Mouse (Mus musculus): ENCODE results near the gene Rnf114. TPM values are rescaled to one million over a fixed set of nuclear protein-coding genes. Genes with fewer than 3 reads are reported as not detected.
A peak's percentile ranks its signal among the peaks of the same experiment; 100 is the strongest.

The Rnf114 gene
- polyA plus RNA-seq, 2 experiments = 78.1 to 83.6 TPM

- DNase-seq (ENCODE audit: low spot score) (no peak), ATAC-seq (ENCODE audit: low FRiP score, low read depth) (no peak)
- H3K27ac ChIP-seq (replicated peaks; ENCODE audit: low read depth, low read length) = no peak overlapping the region
- H3K36me3 ChIP-seq (ENCODE audit: control insufficient read depth, insufficient read depth, low read length) = peaks cover 32% of the 10 kb centered on the region
- H3K27me3 ChIP-seq (ENCODE audit: control insufficient read depth, insufficient read depth, low read length) = no peaks in the 10 kb centered on the region
- H3K9me3 ChIP-seq (ENCODE audit: control insufficient read depth, low read length) = no peaks in the 10 kb centered on the region
- H3K4me2 ChIP-seq (replicated peaks; ENCODE audit: low read depth, low read length, severe bottlenecking) = peak overlapping the region; percentile 93; the same call in 1 of the 2 replicates
- no peak for TF ChIP-seq POLR2A (IDR thresholded peaks at IDR 0.05; ENCODE audit: borderline replicate concordance, extremely low read depth, insufficient read depth, insufficient read length)
- no peak overlapping the region; the same call in 1 of the 2 replicates for H3K4me3 ChIP-seq (replicated peaks; ENCODE audit: low read length)
- 82% methylated on average over 3 of the region's 3 CpGs for WGBS
- H3K9ac ChIP-seq (ENCODE audit: low read depth, low read length, severe bottlenecking) = no peak overlapping the region
- peaks cover 16% of the 10 kb centered on the region for H3K4me1 ChIP-seq (ENCODE audit: control insufficient read depth, insufficient read depth, low read length)
Measured at GRCm38 (mm10) chr2:167505127-167505526, 12.7 kb downstream of the Rnf114 start.

- 90% methylated on average over 10 of the region's 10 CpGs for WGBS
- no peak overlapping the region for H3K4me2 ChIP-seq (replicated peaks; ENCODE audit: low read depth, low read length, severe bottlenecking)
- H3K9me3 ChIP-seq (ENCODE audit: control insufficient read depth, low read length) = no peaks in the 10 kb centered on the region
- H3K4me3 ChIP-seq (replicated peaks; ENCODE audit: low read length) = no peak overlapping the region
- no peak overlapping the region for H3K27ac ChIP-seq (replicated peaks; ENCODE audit: low read depth, low read length)
- peaks cover 48% of the 10 kb centered on the region for H3K36me3 ChIP-seq (ENCODE audit: control insufficient read depth, insufficient read depth, low read length)
- no peak for TF ChIP-seq POLR2A (IDR thresholded peaks at IDR 0.05; ENCODE audit: borderline replicate concordance, extremely low read depth, insufficient read depth, insufficient read length)
- ATAC-seq (ENCODE audit: low FRiP score, low read depth) = no peak
- peaks cover 16% of the 10 kb centered on the region for H3K4me1 ChIP-seq (ENCODE audit: control insufficient read depth, insufficient read depth, low read length)
- no peak overlapping the region for H3K9ac ChIP-seq (ENCODE audit: low read depth, low read length, severe bottlenecking)
- H3K27me3 ChIP-seq (ENCODE audit: control insufficient read depth, insufficient read depth, low read length) = no peaks in the 10 kb centered on the region
- no peak for DNase-seq (ENCODE audit: low spot score)
Measured at GRCm38 (mm10) chr2:167506546-167507260, 14.3 kb downstream of the Rnf114 start.

- no peak for ATAC-seq (ENCODE audit: low FRiP score, low read depth)
- no peak for DNase-seq (ENCODE audit: low spot score)
- H3K9me3 ChIP-seq (ENCODE audit: control insufficient read depth, low read length) = no peaks in the 10 kb centered on the region
Measured at GRCm38 (mm10) chr2:167507719-167508385, 15.4 kb downstream of the Rnf114 start.

GRCm38 (mm10) chr2:167508569-167508968 lies 16.1 kb downstream of the Rnf114 start:
- 98% methylated on average over 4 of the region's 4 CpGs for WGBS
- DNase-seq (ENCODE audit: low spot score) (no peak), ATAC-seq (ENCODE audit: low FRiP score, low read depth) (no peak)
- no peaks in the 10 kb centered on the region for H3K27me3 ChIP-seq (ENCODE audit: control insufficient read depth, insufficient read depth, low read length)
- H3K9ac ChIP-seq (ENCODE audit: low read depth, low read length, severe bottlenecking) = no peak overlapping the region
- peaks cover 16% of the 10 kb centered on the region for H3K4me1 ChIP-seq (ENCODE audit: control insufficient read depth, insufficient read depth, low read length)
- no peak for TF ChIP-seq POLR2A (IDR thresholded peaks at IDR 0.05; ENCODE audit: borderline replicate concordance, extremely low read depth, insufficient read depth, insufficient read length)
- no peak overlapping the region for H3K4me2 ChIP-seq (replicated peaks; ENCODE audit: low read depth, low read length, severe bottlenecking)
- no peak overlapping the region for H3K27ac ChIP-seq (replicated peaks; ENCODE audit: low read depth, low read length)
- H3K36me3 ChIP-seq (ENCODE audit: control insufficient read depth, insufficient read depth, low read length) = peaks cover 67% of the 10 kb centered on the region
- H3K9me3 ChIP-seq (ENCODE audit: control insufficient read depth, low read length) = no peaks in the 10 kb centered on the region
- H3K4me3 ChIP-seq (replicated peaks; ENCODE audit: low read length) = no peak overlapping the region

More at GRCm38 (mm10) chr2:167507719-167508385, 15.4 kb downstream of the Rnf114 start:
- Histone ChIP-seq H3K4me2 (replicated peaks; ENCODE audit: low read depth, low read length, severe bottlenecking) (no peak overlapping the region), H3K27ac (replicated peaks; ENCODE audit: low read depth, low read length) (no peak overlapping the region), H3K4me1 (ENCODE audit: control insufficient read depth, insufficient read depth, low read length) (peaks cover 16% of the 10 kb centered on the region), H3K9ac (ENCODE audit: low read depth, low read length, severe bottlenecking) (no peak overlapping the region), H3K36me3 (ENCODE audit: control insufficient read depth, insufficient read depth, low read length) (peaks cover 60% of the 10 kb centered on the region), H3K27me3 (ENCODE audit: control insufficient read depth, insufficient read depth, low read length) (no peaks in the 10 kb centered on the region), H3K4me3 (replicated peaks; ENCODE audit: low read length) (no peak overlapping the region)
- WGBS = 85% methylated on average over 3 of the region's 3 CpGs
- TF ChIP-seq POLR2A (IDR thresholded peaks at IDR 0.05; ENCODE audit: borderline replicate concordance, extremely low read depth, insufficient read depth, insufficient read length) = no peak

DNA sequence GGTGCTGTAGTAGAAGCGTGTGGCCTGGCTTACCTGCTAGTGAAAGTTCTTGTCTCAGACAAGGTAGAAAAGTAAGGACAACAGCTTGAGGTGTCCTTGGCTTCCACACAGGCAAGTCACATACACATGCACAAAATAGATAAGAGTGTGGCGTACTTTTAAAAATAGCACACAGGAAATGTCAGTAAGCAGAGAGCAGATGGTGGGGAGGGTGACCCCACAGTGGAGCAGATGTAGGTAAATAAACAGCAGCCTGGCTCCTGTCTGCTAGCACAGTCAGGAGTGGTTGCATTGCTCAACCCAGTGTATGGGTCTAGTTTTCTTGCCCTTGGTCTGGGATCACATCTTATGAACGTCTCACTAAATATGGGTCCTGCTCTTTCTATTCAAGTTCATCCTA lies 18.0 kb downstream of the Rnf114 start:
- Histone ChIP-seq H3K27ac (replicated peaks; ENCODE audit: low read depth, low read length) (no peak overlapping the region), H3K27me3 (ENCODE audit: control insufficient read depth, insufficient read depth, low read length) (no peaks in the 10 kb centered on the region), H3K4me1 (ENCODE audit: control insufficient read depth, insufficient read depth, low read length) (peaks cover 2% of the 10 kb centered on the region; the same call in 1 of the 2 replicates), H3K4me2 (replicated peaks; ENCODE audit: low read depth, low read length, severe bottlenecking) (no peak overlapping the region), H3K9ac (ENCODE audit: low read depth, low read length, severe bottlenecking) (no peak overlapping the region), H3K36me3 (ENCODE audit: control insufficient read depth, insufficient read depth, low read length) (peaks cover 86% of the 10 kb centered on the region), H3K9me3 (ENCODE audit: control insufficient read depth, low read length) (no peaks in the 10 kb centered on the region), H3K4me3 (replicated peaks; ENCODE audit: low read length) (no peak overlapping the region)
- no peak for DNase-seq (ENCODE audit: low spot score)
- no peak for ATAC-seq (ENCODE audit: low FRiP score, low read depth)
- 85% methylated on average over 3 of the region's 3 CpGs for WGBS
- TF ChIP-seq POLR2A (IDR thresholded peaks at IDR 0.05; ENCODE audit: borderline replicate concordance, extremely low read depth, insufficient read depth, insufficient read length) = no peak

Measured in limb, embryonic 14.5 days (tissue).